Mouse (Mus musculus) small intestine, adult 2 months (tissue): ENCODE results near the gene Fndc7.

Source experiments
- CTCF ChIP-seq: fragments of 200-500 bp; IDR thresholded peaks from 2 replicates; pipeline ENCODE4 v1.5.1; 2012; ENCODE audit warnings: low read depth, mild to moderate bottlenecking, control low read depth, inconsistent platforms, low read length, moderate library complexity, mixed read lengths; ENCODE audit not compliant: insufficient replicate concordance, insufficient read length; ENCODE audit errors: extremely low read depth
- POLR2A ChIP-seq: fragments of 200-500 bp; IDR thresholded peaks from 2 replicates; pipeline ENCODE4 v1.6.1; 2012; ENCODE audit warnings: low read depth, mild to moderate bottlenecking, control low read depth, inconsistent platforms, low read length, moderate library complexity

GRCm38 (mm10) chr3:108892080-108892479, 2.3 kb upstream of the Fndc7 start:
- no peak for TF ChIP-seq CTCF
- TF ChIP-seq POLR2A, result no peak
